Mouse (Mus musculus): ENCODE data around the gene Apol7e. TPM values are rescaled to one million over a fixed set of nuclear protein-coding genes. Genes with fewer than 3 reads are reported as not detected.

Gene Apol7e
- polyA plus RNA-seq, 1 experiment from 2014 or later, result not detected

GRCm38 (mm10) chr15:77763702-77764101 is 65.0 kb downstream of the Apol7e start:
- no peaks in the 10 kb centered on the region for H3K4me1 ChIP-seq
- H3K9ac ChIP-seq, result no peak overlapping the region
- no peaks in the 10 kb centered on the region for H3K9me3 ChIP-seq
- 91% methylated on average over 11 of the region's 11 CpGs for WGBS
- peaks cover 79% of the 10 kb centered on the region for H3K36me3 ChIP-seq (replicated peaks)
- no peak overlapping the region for H3K27ac ChIP-seq
- ATAC-seq (ENCODE audit: low FRiP score), result no peak
- no peak overlapping the region for H3K4me2 ChIP-seq
- no peaks in the 10 kb centered on the region for H3K27me3 ChIP-seq
- H3K4me3 ChIP-seq (replicated peaks), result no peak overlapping the region

GRCm38 (mm10) chr15:77764391-77765006 is 65.8 kb downstream of the Apol7e start:
- Histone ChIP-seq H3K4me2 (no peak overlapping the region), H3K4me1 (no peaks in the 10 kb centered on the region), H3K9ac (no peak overlapping the region), H3K27me3 (no peaks in the 10 kb centered on the region), H3K4me3 (replicated peaks) (no peak overlapping the region), H3K9me3 (no peaks in the 10 kb centered on the region), H3K27ac (no peak overlapping the region), H3K36me3 (replicated peaks) (peaks cover 87% of the 10 kb centered on the region)
- ATAC-seq (ENCODE audit: low FRiP score), result no peak
- 88% methylated on average over 13 of the region's 13 CpGs for WGBS

GRCm38 (mm10) chr15:77765484-77766093 is 66.9 kb downstream of the Apol7e start:
- no peak overlapping the region for H3K27ac ChIP-seq
- no peak overlapping the region for H3K4me3 ChIP-seq (replicated peaks)
- H3K36me3 ChIP-seq (replicated peaks), result peaks cover 98% of the 10 kb centered on the region
- WGBS, result 95% methylated on average over 16 of the region's 16 CpGs
- H3K4me2 ChIP-seq, result no peak overlapping the region
- ATAC-seq (ENCODE audit: low FRiP score), result no peak
- no peaks in the 10 kb centered on the region for H3K9me3 ChIP-seq
- H3K9ac ChIP-seq, result no peak overlapping the region
- H3K27me3 ChIP-seq, result no peaks in the 10 kb centered on the region
- no peaks in the 10 kb centered on the region for H3K4me1 ChIP-seq

- Histone ChIP-seq H3K9me3 (no peaks in the 10 kb centered on the region), H3K27ac (no peak overlapping the region), H3K4me1 (no peaks in the 10 kb centered on the region), H3K36me3 (replicated peaks) (peaks cover 99% of the 10 kb centered on the region), H3K4me3 (replicated peaks) (no peak overlapping the region), H3K9ac (no peak overlapping the region), H3K27me3 (no peaks in the 10 kb centered on the region), H3K4me2 (no peak overlapping the region)
- 96% methylated on average over 11 of the region's 11 CpGs for WGBS
- no peak for ATAC-seq (ENCODE audit: low FRiP score)
Measured at GRCm38 (mm10) chr15:77766981-77767380, 68.3 kb downstream of the Apol7e start.

Other genes with a start within 250 kb of the Apol7e start
- gene Apol10a, start 221.8 kb upstream of the Apol7e start, polyA plus RNA-seq (2016; fragmentation: Nextera tagmentation; extraction: Ambion mirVana), result not detected in 2 replicates
- gene Apol11a, start 190.6 kb upstream of the Apol7e start, polyA plus RNA-seq (2016; fragmentation: Nextera tagmentation; extraction: Ambion mirVana), result not detected in 2 replicates
- not detected in 2 replicates for gene Apol7c, start 165.5 kb upstream of the Apol7e start, polyA plus RNA-seq (2016; fragmentation: Nextera tagmentation; extraction: Ambion mirVana)
- gene 1700025B11Rik, start 137.0 kb upstream of the Apol7e start, polyA plus RNA-seq (2016; fragmentation: Nextera tagmentation; extraction: Ambion mirVana), result not detected in 2 replicates
- not detected in 2 replicates for gene Apol10b, start 102.7 kb upstream of the Apol7e start, polyA plus RNA-seq (2016; fragmentation: Nextera tagmentation; extraction: Ambion mirVana)
- gene Gm36245, start 99.6 kb upstream of the Apol7e start, polyA plus RNA-seq (2016; fragmentation: Nextera tagmentation; extraction: Ambion mirVana), result not detected in 2 replicates
- not detected in 2 replicates for gene Apol11b, start 55.6 kb upstream of the Apol7e start, polyA plus RNA-seq (2016; fragmentation: Nextera tagmentation; extraction: Ambion mirVana)
- not detected in 2 replicates for gene Apol9b, start 30.2 kb downstream of the Apol7e start, polyA plus RNA-seq (2016; fragmentation: Nextera tagmentation; extraction: Ambion mirVana)
- 0.24 and 0.46 TPM in 2 replicates for gene Apol8, start 58.1 kb downstream of the Apol7e start, polyA plus RNA-seq (2016; fragmentation: Nextera tagmentation; extraction: Ambion mirVana)
- gene Myh9, start 143.3 kb downstream of the Apol7e start, polyA plus RNA-seq (2016; fragmentation: Nextera tagmentation; extraction: Ambion mirVana), result 24.6 and 27.6 TPM in 2 replicates
- gene Txn2, start 230.1 kb downstream of the Apol7e start, polyA plus RNA-seq (2016; fragmentation: Nextera tagmentation; extraction: Ambion mirVana), result 203 and 210 TPM in 2 replicates

Measured in forebrain, embryonic 12.5 days (tissue).